Mouse (Mus musculus) embryo, embryonic 10.5 days (tissue): Measurements from ENCODE around the gene Dlst.
A peak's percentile ranks its signal among the peaks of the same experiment; 100 is the strongest.

Experiments used
- DNase-seq: peaks from one replicate; pipeline ENCODE4 v3.0.0-alpha.2; 2015; ENCODE audit warnings: low spot score

The Dlst gene

GRCm38 (mm10) chr12:85151002-85151774, 40.6 kb downstream of the Dlst start, which contains the start of gene Rps6kl1:
Rps6kl1 (minus strand) TSS chr12:85151264.
- DNase-seq = peak; percentile 54

- DNase-seq = no peak
Measured at GRCm38 (mm10) chr12:85153011-85153410, 42.4 kb downstream of the Dlst start.

DNA sequence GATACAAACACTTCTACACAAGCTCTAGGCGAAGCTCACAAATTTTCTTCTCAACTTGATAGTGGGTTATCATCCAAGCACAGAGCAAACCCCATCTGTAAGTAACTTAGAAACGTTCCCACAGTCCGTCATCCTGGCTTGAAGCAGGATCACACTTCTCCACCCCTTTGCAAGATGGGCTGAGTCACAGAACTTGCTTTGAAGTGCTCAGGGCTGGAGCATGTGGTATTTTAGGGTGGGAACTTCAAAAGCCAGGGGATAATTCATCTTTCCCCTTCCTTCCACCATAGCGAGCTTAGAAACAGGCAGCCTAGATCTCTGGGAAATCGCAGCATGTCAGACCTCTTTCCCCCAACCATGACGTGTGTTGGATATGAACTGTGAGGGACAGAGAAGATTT, 45.7 kb downstream of the Dlst start:
- no peak for DNase-seq

GRCm38 (mm10) chr12:85157797-85158460, 47.3 kb downstream of the Dlst start:
- no peak for DNase-seq

DNA sequence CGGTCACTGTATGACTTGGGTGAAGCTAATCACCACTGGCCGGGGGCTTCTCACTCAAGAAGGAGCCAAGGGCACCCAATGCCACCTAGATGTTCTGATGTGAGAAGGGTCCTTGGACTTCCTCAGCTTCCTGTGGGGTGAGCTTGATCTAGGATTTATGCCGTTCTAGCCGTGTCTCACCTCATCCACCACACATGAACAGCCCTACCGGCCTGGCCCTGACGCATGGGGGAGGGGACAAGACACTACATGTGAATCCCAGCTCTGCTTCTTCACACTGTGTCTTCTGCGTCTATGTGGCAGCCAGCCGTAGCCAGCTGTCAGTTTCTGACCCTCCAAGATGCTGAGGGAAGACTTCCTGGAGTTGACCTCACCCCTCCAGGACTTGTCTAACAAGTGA, 48.2 kb downstream of the Dlst start:
- no peak for DNase-seq

DNA sequence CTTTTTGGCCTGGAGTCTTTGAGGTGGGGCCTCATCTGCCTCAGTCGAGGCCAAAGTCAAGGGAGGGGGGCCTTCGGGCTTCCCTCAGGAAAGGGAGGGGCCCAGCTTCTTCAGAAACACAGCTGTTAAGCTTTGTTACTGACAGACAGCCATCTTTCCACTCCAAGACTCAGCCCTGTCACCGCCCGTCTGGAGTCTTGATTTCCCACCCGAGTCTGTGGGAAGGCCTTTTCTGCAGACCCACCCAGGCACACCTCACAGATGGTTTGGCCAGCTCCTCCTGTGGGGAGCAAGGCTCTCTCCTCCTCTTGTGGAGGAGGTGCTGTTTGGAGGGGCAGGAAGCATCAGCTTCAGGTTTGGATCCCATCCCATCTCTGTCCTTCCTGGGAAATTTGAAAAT, 49.0 kb downstream of the Dlst start:
- no peak for DNase-seq

DNA sequence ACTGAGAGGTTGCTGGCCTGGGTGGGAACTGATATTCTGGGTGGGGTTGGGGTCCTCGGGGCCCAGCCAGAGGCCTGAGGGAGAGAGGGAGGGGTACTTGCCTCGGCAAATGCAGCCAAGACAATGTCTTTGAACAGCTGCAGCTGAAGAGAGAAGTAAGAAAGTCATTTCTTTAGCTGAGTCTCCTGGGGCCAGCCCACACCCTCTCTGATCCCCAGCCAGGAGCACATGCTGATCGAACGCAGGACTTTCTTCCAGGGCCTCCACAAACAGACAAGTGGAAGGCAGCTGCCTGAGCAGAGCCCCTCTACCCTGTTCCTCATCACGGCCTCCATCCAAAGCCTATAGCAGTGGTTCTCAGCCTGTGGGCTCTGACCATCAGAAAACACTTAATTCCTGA, 54.4 kb downstream of the Dlst start:
- DNase-seq = no peak

- DNase-seq = no peak
Measured at GRCm38 (mm10) chr12:85166631-85167030, 56.0 kb downstream of the Dlst start.

GRCm38 (mm10) chr12:85169117-85169858, 58.7 kb downstream of the Dlst start:
- peak; percentile 86 for DNase-seq

DNA sequence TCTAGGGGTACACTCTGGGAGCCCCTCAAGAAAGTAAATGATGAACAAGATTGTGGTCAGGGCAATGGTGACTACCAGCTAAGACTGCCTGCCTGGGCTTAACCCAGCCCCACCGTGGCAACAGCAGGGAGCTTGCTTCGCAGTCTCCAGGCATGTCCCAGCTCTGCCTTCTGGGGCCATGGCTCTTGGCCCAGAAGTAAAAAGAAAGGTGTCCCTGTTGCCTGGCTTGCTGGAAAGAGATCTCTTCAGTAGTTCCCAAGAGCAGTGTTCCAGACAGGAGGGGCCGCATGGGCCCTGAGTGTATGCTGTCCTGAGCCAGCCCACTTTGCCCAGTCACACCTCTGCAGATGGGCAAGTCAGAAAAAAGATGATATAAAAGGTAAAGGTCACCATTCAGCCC, 59.2 kb downstream of the Dlst start:
- no peak for DNase-seq

DNA sequence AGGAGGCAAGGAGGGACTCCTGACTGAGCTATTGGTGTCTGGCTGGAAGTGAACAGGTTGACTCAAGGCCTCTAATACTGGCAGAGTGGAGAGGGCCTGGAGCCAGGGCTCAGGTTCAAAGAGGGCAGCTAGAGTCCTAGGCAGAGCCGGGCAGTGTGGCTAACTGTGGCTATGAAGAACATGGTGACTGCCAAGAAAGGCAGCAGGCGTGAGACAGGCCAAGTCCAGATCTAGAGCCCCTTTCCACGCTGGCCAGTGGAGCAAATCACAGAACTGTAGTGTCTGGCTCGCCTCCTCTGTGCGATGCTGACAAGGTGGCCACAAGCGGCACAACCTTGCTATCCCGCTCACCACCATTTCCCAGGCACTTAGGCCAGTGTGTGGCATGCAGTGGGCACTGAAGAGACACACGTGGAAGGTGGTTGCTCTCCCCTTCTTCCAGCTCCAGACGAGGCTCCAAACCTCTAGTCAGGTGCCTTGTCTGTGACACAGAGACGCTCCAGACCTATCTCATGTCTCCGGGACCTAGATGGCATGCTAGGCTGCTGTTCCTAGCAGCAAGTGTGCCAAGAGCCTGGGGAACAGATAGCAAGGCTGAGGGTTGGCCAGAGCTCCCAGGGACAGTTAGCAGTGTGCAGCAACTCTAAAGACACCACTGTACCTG, 59.8 kb downstream of the Dlst start:
- DNase-seq = no peak

DNA sequence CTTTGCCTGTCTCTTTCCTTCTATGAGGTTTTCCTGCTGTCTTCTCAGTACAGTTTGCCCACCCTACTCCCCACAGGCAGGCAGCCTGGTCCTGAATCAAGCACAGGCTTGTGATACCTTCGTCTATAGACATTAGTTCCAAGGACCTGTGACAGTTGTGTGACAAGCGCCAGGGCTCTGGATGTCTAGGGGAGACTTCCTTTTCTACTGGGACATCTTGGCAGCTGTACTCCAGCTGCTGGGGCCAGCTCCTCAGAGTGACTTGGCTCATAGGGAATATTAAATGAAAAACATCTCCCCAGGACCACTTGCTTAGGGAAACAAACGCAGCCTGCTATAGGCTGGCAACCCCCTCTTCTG, 60.3 kb downstream of the Dlst start:
- no peak for DNase-seq

DNA sequence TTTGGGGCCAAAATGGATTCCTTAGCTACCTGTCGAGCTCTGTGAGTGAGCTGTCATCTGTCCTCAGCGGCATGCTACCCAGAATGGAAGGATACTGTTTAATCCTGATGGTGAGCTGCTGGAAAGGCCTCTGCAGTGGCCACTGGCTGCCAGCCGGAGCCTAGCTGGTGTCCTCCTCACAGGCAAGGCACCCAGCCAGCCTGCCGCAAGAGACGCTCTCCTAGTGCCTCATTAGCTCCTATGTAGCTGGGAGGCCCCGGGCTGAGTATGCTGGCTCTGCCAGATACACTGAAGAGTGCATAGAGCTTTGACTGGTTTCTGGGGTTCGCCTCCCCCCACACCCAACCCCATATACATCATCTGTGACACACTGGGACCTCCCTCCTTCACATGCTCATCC, 63.4 kb downstream of the Dlst start:
- no peak for DNase-seq

- DNase-seq = peak; percentile 29
Measured at GRCm38 (mm10) chr12:85175087-85175675, 64.5 kb downstream of the Dlst start.

DNA sequence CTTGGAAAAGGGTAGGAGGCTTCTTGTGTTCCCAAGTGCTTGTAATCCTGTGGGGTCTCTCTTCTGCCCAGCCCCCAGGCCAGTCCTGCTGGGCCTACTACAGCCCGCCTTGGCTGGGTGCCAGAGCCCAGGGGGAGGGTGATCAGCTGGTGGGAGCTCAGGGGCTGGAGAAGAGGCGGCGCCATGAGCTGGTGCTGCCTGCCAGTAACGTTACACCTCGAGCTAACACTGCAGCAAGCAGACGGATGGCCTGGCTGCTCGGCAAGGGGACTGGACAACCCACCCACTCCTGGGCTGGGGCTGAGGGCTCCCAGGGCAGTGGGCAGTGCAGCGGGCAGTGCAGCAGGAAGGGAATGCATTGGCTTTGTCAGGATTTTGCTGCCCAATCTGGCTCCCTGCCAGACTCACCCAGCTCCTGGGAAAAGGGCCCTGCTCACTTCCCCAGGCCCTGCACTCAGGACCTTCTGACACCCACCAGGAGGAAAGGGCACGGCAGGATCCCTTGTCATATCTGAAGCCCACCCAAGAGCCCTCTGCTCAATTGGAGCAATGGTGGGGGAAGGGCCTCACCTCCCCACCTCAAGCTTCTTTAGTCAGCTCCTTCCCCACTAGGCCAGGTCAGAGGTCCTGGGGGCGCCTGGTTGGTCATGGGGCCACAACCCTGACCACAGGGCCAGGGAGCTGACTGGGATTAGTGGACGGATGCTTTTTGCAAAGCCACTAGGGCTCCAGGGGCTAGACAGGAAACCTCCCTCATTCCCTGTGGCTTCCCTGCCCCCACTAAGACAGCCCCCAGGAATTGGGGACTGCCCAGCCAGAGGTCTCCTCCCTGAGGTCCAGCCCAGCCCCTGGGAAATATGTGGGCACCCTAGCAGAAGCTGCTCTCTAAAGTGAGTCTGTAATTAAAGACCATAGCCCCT, 65.6 kb downstream of the Dlst start:
- DNase-seq = peak; percentile 68

GRCm38 (mm10) chr12:85176846-85177523, 66.4 kb downstream of the Dlst start:
- peak; percentile 77 for DNase-seq

- no peak for DNase-seq
Measured at GRCm38 (mm10) chr12:85177740-85178239, 67.2 kb downstream of the Dlst start, which contains the start of gene Pgf. Pgf (minus strand) TSS chr12:85177790.

GRCm38 (mm10) chr12:85178294-85178693, 67.7 kb downstream of the Dlst start:
- DNase-seq = no peak

GRCm38 (mm10) chr12:85181475-85182344, 71.1 kb downstream of the Dlst start:
- no peak for DNase-seq
